Mouse (Mus musculus): ENCODE measurements around the gene Agtr1a.

Gene Agtr1a

DNA sequence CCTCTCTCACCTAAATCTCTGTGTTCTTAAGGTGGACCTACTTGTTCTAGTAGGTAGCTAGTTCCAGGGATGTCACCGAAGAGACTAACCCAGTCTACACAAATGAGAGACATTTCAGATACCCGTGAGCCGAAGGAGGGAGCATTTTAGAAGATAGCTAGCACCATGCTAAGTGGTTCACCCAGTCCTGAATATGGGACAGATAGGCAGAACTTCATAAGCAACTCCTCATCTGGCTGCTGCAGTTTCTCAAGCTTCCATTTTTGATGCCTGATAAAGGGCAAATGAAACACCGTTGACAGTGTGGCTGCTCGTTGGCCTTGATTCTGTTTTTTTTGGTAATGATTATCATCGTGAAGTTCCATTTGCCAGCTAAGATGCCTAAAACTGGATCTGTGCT, 25.8 kb downstream of the Agtr1a start:
- in situ Hi-C loops (cut with MboI, MseI) = no loop called here

DNA sequence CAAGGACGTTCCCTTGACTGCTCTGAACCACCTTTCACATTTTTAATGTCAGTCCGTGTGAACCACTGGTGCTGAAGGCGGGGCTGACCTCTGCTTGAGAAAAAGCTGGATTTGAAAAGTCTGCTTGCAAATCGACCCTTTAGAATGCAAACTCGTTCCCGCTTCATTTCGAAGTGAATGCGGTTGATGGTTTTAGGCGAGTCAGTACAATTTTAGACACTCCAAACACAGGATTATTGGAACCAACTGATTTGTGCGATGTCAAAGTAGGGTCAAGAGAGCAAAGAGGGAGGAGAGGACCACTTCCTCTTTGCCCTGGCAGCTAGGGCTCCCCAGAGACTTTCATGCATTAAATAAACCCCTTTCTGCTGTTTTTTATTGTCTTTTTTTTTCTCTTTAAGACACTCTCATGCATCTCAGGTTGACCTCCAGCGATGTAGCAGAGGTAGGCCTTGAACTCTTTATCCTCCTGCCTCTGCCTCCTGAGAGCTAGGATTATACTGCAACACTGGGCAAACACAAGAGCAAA, 27.9 kb downstream of the Agtr1a start:
- in situ Hi-C loops (cut with MboI, MseI) = no loop called here

DNA sequence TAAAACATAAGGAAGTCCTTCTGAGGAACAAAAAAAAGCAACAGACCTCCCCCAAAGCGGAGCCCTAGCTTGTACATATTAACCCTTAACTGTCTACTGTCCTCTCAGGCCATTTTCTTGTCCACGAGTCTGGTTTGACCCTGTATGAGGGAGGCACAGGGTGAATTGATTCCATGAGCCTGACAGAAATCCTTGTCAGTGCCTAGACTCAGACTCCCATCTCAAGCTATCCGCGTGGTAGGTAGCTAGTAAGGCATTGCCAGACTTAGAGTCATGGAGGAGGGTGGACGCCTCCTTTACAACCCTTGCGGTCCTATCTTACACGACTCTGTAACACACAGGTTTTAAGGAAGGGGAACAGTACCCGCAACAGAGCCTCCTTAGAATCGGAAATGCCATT, 28.5 kb downstream of the Agtr1a start:
- in situ Hi-C loops (cut with MboI, MseI) = no loop called here

DNA sequence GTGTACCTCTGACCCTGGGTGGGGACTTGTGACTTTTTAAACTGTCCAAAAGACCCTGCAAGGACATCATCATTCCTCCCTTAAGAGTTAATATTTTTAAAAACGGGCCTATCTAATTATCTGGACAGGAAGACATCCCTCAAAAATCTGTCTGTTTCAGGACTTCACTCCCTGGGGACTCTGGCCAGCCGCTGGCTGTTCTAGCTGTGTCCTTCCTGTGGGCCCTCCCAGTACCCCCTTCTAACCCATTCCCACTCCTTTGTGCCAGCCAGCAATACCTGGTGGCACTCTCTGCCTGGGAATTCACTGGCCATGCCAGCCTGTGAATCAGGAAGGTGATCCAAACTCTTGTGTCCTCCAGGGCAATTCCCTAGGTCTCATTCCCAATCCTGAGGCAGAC, 29.1 kb downstream of the Agtr1a start:
- in situ Hi-C loops (cut with MboI, MseI) = no loop called here

DNA sequence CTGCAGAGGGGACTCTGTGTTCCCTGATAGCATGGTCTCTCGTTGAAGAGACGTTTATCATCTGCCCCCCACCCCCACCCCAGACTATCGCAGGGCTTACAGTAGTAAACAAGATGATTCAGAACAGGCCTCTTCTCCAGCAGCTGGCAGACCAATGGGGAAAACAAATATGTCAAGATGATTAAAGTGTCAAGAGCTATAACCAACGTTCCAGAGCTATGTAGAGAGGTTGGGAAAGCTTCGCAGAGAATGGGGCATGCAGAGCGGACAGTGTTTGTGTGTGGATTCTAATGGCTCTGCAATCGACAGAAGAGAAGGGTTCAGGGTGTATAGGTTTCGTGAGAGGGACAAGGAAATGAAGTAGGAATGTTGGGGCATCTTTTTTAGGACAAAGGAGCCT, 31.9 kb downstream of the Agtr1a start:
- in situ Hi-C loops (cut with MboI, MseI) = no loop called here

DNA sequence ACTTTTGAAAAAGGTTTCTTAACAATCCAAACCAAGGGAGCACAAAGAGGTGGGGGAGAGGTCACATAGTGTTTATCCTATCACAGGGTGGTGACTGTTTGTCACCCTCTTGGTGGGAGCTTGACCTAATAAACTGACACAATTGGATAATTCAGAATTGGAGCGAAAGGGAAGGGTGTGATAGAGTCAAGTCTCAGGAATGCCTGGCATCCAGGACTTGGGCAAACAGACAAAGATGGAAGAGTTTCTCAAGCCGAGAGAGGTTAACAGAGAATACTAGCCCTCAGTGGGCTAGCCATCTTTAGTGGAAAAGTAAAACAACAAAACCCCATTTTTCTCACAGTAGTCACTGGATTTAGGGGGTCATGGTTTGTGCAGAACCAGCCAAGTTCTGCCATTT, 32.5 kb downstream of the Agtr1a start:
- in situ Hi-C loops (cut with MboI, MseI) = no loop called here

DNA sequence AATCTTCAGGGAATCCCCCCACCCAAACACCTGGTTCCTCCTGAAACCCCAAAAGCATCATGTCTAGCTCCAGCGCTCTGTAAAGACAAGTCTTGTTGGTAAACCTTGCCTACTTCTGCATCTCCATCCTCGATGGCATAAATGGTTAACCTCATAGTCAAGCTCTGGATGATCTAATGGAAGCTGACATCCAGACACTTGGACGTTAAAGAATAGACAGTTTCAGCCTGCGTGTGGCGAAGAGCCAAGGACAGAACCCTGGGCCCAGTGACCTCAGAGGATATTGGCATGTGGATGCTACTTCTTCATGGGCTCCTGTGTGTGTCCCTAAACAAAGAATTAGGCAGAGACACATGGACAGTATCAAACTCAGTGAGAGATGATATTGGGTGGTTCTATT, 42.6 kb downstream of the Agtr1a start:
- in situ Hi-C loops (cut with MboI, MseI) = no loop called here

DNA sequence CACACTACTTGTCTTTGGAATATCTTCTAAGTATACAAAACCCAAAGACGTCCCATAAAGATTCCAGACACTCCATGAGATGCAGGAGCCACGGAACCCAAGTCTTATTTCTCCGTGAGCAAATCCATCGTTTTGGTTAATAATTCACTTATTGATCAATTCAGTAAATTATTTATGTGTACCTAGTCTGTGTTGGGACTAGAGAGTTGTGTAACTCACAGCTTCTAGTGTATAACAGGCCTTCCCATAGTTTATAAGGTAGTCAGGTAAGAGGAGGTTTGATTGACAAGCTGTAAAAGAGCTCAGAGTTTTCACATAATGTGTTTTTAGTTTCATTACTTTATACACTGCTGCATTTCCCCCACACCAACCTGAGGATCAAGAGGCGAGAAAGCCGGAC, 48.9 kb downstream of the Agtr1a start:
- in situ Hi-C loops (cut with MboI, MseI) = no loop called here

DNA sequence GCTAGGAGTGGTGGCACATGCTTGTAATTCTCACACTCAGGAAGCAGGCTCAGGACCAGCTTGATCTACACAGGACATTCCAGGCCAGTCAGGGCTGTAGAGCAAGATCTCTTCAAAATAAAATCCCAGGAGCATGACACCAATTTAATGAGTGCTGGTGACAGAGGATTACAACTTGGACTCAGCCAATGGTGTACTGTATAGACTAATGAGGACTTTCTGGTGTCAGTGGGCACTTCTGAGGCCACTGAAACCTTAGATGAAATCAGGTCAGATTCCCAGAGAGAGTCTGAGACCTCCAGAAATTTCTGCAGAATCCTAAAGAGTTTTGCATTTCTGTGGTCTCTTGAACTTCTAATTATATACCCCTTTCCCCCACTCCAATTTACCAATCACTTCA, 57.9 kb downstream of the Agtr1a start:
- in situ Hi-C loops (cut with MboI, MseI) = no loop called here

DNA sequence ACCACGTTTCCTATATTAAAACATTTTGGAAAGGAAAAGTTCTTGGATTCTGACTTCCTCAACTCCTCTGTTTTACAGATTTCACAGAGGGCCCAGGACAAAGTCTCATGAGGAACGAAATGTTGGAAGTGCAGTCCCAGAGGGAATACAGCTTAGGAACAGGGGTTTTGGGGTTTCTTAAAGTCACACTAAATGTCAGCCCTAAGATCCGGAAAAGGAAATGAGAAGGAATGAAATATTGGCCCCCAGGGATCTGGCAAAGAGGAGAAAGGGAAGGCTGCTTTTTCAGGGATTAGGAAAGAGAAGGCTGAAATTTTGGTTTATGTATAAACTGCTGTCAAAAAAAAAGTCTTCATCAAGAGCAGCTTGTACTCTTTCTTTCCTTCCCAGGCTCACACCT, 60.2 kb downstream of the Agtr1a start:
- in situ Hi-C loops (cut with MboI, MseI) = loop anchor here (5.0 kb wide), 1 partner anchor 86 kb away; no protein-coding TSS in a partner anchor

DNA sequence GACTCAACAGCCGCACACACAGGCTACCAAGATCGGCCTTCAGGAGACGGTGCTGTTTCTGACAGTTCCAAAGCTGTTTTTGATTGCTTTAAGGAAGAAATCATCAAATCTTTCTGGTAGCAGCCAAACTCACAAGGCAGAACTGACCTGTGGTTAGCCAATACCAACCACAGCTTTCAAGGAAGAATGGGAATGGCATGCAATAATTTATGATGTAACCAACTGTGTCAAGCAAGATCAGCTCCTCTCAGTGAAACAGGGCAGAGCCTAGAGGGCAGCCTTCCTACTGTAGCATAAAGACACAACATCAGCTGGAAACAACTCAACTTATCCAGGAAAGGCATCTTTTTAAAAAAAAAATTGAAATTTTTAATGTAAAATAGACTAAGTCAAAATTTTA, 62.6 kb downstream of the Agtr1a start:
- in situ Hi-C loops (cut with MboI, MseI) = loop anchor here (5.0 kb wide), 1 partner anchor 83 kb away; no protein-coding TSS in a partner anchor

DNA sequence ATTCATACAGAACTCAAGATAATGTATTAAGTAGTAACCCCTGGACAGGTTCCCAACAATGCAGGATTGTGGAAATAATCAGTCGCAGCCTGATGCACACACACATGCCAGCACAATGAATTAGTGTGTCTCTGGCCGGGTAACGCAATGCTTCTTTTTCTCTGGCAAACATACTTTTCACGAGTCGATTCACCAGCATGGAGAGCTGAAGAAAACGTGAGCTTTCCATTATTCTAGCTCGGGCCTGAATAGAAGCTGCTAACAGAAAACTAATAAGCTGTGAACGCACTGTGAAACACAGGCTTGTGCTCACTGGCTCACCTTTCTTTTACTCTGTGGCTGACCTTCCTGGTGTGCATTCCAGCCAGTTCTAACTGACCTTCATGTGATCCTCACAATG, 64.4 kb downstream of the Agtr1a start:
- in situ Hi-C loops (cut with MboI, MseI) = no loop called here

DNA sequence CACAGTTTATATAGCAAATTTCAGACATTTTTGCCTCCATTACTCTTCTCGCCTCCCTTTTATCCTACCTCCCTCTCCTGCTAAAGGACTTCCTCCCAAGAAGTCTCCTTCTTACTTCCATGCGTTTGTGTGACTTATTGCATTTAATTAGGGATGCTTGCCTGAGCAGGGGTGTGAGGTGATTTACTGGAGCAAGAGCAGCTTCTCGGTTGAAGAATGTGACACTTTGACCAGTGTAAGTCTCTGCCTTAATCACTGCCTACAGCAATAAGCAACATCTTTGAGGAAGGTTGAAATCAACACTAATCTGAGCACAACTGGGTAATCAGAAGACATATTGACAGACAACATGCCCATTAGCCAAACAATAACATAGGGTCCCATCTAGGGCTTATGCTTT, 67.6 kb downstream of the Agtr1a start:
- in situ Hi-C loops (cut with MboI, MseI) = no loop called here

DNA sequence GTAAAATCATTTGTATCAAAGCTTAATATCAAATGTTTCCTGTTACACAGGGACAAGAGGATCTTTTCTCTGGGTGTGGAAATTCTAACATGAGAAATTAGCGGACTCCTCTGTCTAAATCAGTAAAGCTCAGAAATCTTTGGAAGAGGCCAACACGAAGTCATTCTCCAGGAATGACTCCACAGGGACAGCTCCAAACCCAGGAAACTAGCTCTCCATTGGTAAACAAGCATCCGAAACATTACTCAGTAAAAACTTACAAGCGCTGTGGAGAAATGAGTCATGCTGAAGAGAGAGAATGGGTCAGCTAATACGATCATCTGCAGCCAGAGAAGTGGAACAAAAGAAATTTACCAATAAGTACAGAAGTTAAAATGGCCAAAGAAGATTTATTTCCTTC, 82.4 kb downstream of the Agtr1a start:
- in situ Hi-C loops (cut with MboI, MseI) = no loop called here

DNA sequence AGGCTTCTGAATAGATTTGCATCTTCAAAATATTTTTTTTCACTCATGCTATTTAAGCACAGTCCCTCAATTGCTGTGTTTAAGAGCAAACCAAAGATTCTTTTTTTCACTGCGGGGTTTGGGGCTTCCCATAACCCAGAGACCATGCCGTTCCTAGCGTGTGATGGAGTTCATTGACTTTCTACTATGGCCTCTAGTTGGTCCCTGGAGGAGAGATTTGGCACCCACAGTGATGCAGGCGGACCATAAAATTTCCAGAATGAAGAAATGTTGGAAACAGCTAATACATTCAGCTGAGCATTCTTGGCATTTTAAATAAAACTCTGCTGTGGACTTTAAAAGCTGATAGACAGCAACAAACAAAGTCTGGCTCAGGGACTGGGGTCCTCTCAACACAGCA, 90.8 kb downstream of the Agtr1a start:
- in situ Hi-C loops (cut with MboI, MseI) = no loop called here

DNA sequence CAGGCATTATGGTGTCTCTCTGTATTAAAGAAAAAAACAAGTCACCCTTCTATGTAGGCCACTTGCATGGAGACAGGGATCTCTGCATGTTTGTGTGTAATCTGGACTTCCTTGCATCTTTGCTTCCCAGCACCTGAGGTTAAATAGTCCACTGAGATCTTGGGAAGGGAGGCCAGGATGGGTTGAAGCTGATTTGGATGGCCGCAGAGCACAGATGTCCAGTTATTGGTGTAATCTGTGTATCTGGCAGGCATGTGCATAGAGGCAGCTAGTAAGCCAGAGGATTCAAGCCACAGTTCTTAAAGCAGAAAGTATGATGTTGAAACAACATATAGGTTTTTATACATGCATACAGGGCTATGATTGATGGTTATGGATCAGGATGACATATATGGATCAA, 91.2 kb downstream of the Agtr1a start:
- in situ Hi-C loops (cut with MboI, MseI) = no loop called here

Data from T-helper 1 cell (primary cell).